Mouse (Mus musculus) stomach, postnatal 0 days (tissue): ENCODE data around the gene Eea1. TPM values are rescaled to one million over a fixed set of nuclear protein-coding genes. Genes with fewer than 3 reads are reported as not detected.

ENCODE experiments used
- ATAC-seq: fragments of 200-750 bp; cut with Nextera tagmentation; 2 replicates; pipeline ENCODE4 v1.8.0; 2017; ENCODE audit not compliant: low FRiP score, low TSS enrichment
- DNase-seq: peaks from one replicate; pipeline ENCODE4 v3.0.0-alpha.2; 2016; ENCODE audit warnings: low spot score
- H3K27ac ChIP-seq: fragments of 300-500 bp; sonication (generic); replicated peaks from 2 replicates; pipeline ENCODE4 v1.5.1; 2014; ENCODE audit warnings: mild to moderate bottlenecking, control low read depth
- H3K27me3 ChIP-seq: fragments of 300-500 bp; sonication (generic); 2 replicates; pipeline ENCODE4 v1.6.1; 2014; ENCODE audit warnings: low read length; ENCODE audit not compliant: control insufficient read depth, insufficient read depth
- H3K36me3 ChIP-seq: fragments of 300-500 bp; sonication (generic); 2 replicates; pipeline ENCODE4 v1.6.1; 2014; ENCODE audit warnings: low read length, mixed read lengths; ENCODE audit not compliant: control insufficient read depth, insufficient read depth
- H3K4me1 ChIP-seq: fragments of 300-500 bp; sonication (generic); replicated peaks from 2 replicates; pipeline ENCODE4 v1.6.1; 2014; ENCODE audit warnings: antibody characterized with exemption; ENCODE audit not compliant: control insufficient read depth, insufficient read depth
- H3K4me2 ChIP-seq: fragments of 300-500 bp; sonication (generic); replicated peaks from 2 replicates; pipeline ENCODE4 v1.6.1; 2014; ENCODE audit warnings: low read depth, mild to moderate bottlenecking, control low read depth, moderate library complexity
- H3K4me3 ChIP-seq: fragments of 300-500 bp; sonication (generic); 2 replicates; pipeline ENCODE4 v1.5.1; 2014; ENCODE audit warnings: low read depth, low read length, control low read depth
- H3K9ac ChIP-seq: fragments of 300-500 bp; sonication (generic); 2 replicates; pipeline ENCODE4 v1.6.1; 2014; ENCODE audit warnings: mild to moderate bottlenecking, low read length, control low read depth, mixed read lengths
- H3K9me3 ChIP-seq: fragments of 300-500 bp; sonication (generic); 2 replicates; pipeline ENCODE4 v1.6.1; 2016; ENCODE audit warnings: low read length; ENCODE audit not compliant: control insufficient read depth
- CTCF ChIP-seq: IDR thresholded peaks from 2 replicates; pipeline ENCODE4 v1.5.1; 2016; ENCODE audit warnings: antibody characterized with exemption, low read depth, mild to moderate bottlenecking, moderate library complexity
- EP300 ChIP-seq: optimal IDR thresholded peaks from 2 replicates; pipeline ENCODE3; 2016; ENCODE audit warnings: antibody characterized with exemption
- WGBS: fragments of 180-500 bp; shearing (Covaris S2); extraction: QIAGEN DNeasy Blood & Tissue Kit; methylation state at CpG from one replicate; pipeline ENCODE4 v1.1.7; 2014; 5-methylcytosine and 5-hydroxymethylcytosine counted together
- polyA plus RNA-seq: library from polyadenylated mRNA; unstranded; fragments of >200 nt; fragmentation: Nextera tagmentation; extraction: Ambion mirVana; gene quantifications from 2 replicates; pipeline ENCODE4 v1.2.1, GENCODE M21; 2015

Eea1 gene
- 17.9 and 20.2 TPM in 2 replicates for polyA plus RNA-seq

GRCm38 (mm10) chr10:95940046-95940900 is at the start of gene Eea1:
Gene Eea1 (plus strand): TSS chr10:95940650.
- no peaks in the 10 kb centered on the region for H3K9me3 ChIP-seq
- DNase-seq (peak; percentile 95), ATAC-seq (peak; percentile 99)
- peak within 1 kb of the TSS; percentile 82 for H3K4me2 ChIP-seq
- H3K27ac ChIP-seq = peak within 1 kb of the TSS; percentile 97
- no peaks in the 10 kb centered on the region for H3K4me1 ChIP-seq
- under 1% methylated on average over 39 of the region's 59 CpGs for WGBS
- H3K27me3 ChIP-seq = no peaks in the 10 kb centered on the region
- H3K9ac ChIP-seq = peak within 1 kb of the TSS; percentile 86
- peak within 1 kb of the TSS; percentile 91 for H3K4me3 ChIP-seq
- TF ChIP-seq CTCF (no peak), EP300 (no peak)
- H3K36me3 ChIP-seq = no peaks in the 10 kb centered on the region

- H3K27ac ChIP-seq = no peak overlapping the region
- ATAC-seq (no peak), DNase-seq (no peak)
- no peaks in the 10 kb centered on the region for H3K36me3 ChIP-seq
- H3K4me3 ChIP-seq = no peak overlapping the region
- H3K27me3 ChIP-seq = no peaks in the 10 kb centered on the region
- WGBS = 69% methylated on average over 7 of the region's 7 CpGs
- no peaks in the 10 kb centered on the region for H3K9me3 ChIP-seq
- no peaks in the 10 kb centered on the region for H3K4me1 ChIP-seq
- no peak overlapping the region for H3K4me2 ChIP-seq
- TF ChIP-seq CTCF (no peak), EP300 (no peak)
- no peak overlapping the region for H3K9ac ChIP-seq
Measured at GRCm38 (mm10) chr10:95891214-95891960, 49.1 kb upstream of the Eea1 start.

GRCm38 (mm10) chr10:95892132-95892531 is 48.3 kb upstream of the Eea1 start:
- TF ChIP-seq CTCF = no peak
- Histone ChIP-seq H3K27ac (no peak overlapping the region), H3K9me3 (no peaks in the 10 kb centered on the region), H3K4me2 (no peak overlapping the region), H3K9ac (no peak overlapping the region), H3K27me3 (no peaks in the 10 kb centered on the region), H3K36me3 (no peaks in the 10 kb centered on the region), H3K4me1 (no peaks in the 10 kb centered on the region), H3K4me3 (no peak overlapping the region)
- DNase-seq (no peak), ATAC-seq (no peak)
- WGBS = 63% methylated on average over 9 of the region's 9 CpGs

DNA sequence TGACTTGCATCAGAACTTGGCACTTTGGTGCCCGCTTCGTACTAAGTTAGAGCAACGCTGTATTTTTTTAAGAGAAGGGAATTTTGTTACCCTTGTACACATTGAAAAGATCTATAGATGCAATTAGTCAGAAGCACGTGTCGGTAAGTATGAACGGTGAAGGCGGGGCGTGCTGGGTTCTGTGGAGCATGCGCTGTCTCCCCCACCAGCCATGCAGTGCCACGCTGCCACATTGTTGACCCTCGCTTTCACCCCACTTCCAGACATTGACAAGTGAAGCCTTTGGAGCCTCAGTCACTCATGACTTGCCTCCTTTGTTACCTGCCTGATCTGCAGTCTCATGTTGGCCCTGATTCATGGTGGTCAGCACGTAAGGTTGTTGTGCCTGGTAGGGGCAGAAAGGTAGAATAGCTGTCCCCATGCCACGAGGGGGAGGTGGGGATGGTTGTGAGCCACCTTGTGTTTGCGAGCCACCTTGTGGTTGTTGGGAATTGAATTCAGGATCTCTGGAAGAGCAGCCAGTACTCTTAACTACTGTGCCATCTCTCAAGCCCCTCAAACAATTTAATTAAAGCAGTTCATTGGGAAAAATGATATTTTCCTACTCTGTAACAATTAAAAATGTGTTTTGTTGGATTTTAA is 47.0 kb upstream of the Eea1 start:
- no peak for DNase-seq
- WGBS = 70% methylated on average over 14 of the region's 14 CpGs
- TF ChIP-seq CTCF (peak; percentile 35), EP300 (no peak)

DNA sequence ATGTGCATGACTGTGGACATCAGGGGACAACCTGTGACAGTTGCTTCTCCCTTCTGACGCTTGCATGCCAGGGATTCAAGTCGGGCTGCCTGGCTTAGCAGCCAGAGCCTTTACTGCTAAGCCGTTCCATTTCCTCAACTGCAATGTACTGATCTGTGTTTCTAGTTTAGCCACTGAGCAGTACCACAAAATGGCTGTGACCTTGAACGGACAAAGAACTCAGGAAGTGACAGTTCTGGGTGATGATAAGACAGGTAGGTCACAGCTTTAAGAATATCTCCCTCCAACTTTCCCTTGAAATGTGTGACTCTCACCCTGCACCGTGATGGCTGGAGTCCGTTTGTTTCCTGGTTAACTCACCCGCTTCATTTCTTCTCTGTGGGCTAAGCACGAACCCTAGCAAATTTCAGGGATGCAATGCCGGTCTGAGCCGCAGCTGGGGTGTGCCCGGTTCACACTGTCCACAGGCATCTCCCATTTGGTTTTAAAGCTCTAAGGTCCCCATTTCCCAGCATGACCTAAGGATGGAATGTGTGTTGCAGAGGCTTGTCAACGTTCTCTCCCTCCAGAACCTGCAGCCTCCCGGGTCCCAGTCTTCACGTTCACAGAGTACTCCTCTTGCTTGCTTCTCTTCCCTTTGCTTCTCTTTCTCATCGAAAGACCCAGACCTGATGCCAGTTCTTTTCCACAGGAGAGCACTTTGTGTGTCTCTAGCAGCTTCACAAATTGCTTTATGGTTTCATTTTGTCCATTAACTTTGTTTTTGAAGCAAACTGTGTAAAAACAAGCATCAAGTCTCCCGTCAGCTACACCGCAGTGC is 46.2 kb upstream of the Eea1 start:
- Histone ChIP-seq H3K4me2 (peak overlapping the region; percentile 51), H3K9ac (peak overlapping the region; percentile 28; the same call in 1 of the 2 replicates), H3K4me1 (no peaks in the 10 kb centered on the region), H3K9me3 (no peaks in the 10 kb centered on the region), H3K36me3 (no peaks in the 10 kb centered on the region), H3K27ac (no peak overlapping the region), H3K4me3 (peak overlapping the region; percentile 24), H3K27me3 (no peaks in the 10 kb centered on the region)
- DNase-seq (no peak), ATAC-seq (no peak)
- no peak for TF ChIP-seq CTCF
- no peak for TF ChIP-seq EP300
- WGBS = 30% methylated on average over 17 of the region's 17 CpGs

More for the DNA sequence above, 47.0 kb upstream of the Eea1 start:
- peak; percentile 34; the same call in 1 of the 2 replicates for ATAC-seq
- H3K27me3 ChIP-seq = no peaks in the 10 kb centered on the region
- H3K36me3 ChIP-seq = no peaks in the 10 kb centered on the region
- no peak overlapping the region for H3K4me2 ChIP-seq
- no peak overlapping the region for H3K27ac ChIP-seq
- H3K4me3 ChIP-seq = no peak overlapping the region
- no peak overlapping the region for H3K9ac ChIP-seq
- no peaks in the 10 kb centered on the region for H3K4me1 ChIP-seq
- no peaks in the 10 kb centered on the region for H3K9me3 ChIP-seq
